Mouse (Mus musculus): Measurements from ENCODE around the gene Gm20388. TPM values are rescaled to one million over a fixed set of nuclear protein-coding genes. Genes with fewer than 3 reads are reported as not detected.

The Gm20388 gene
- polyA plus RNA-seq, 1 experiment from 2014 or later, result 1.7 TPM

DNA sequence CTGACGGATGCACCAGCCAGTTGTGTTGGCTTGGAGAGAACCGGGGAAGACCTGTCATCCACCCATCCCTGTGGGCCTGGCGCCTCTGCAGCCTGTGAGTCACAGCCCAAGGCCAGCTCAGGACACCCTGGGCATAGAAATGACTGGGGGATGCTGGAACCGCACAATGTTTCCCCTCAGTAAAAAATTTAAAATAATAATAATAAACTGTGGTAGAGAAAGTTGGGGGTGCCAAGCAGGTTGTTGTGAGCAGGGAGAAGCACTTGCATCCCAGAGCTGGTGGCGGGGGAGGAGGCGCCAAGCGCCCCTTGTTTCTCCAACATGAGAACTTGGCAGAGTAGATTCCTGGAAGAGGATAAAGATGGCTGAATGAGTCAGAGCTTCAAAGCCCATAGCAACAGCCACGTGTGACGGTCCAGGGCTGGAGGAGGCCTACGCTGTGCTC lies 1534.4 kb downstream of the Gm20388 start:
- no peak for DNase-seq (ENCODE audit: low spot score)
- H3K36me3 ChIP-seq, result no peaks in the 10 kb centered on the region
- WGBS, result 88% methylated on average over 10 of the region's 10 CpGs
- 0 out of 2 replicates have a peak overlapping the region, but pooled peaks have one; percentile 8 for H3K27ac ChIP-seq
- H3K4me3 ChIP-seq, result no peak overlapping the region
- peaks cover 19% of the 10 kb centered on the region for H3K27me3 ChIP-seq (ENCODE audit: insufficient read depth, poor library complexity, severe bottlenecking)
- peaks cover 37% of the 10 kb centered on the region for H3K4me1 ChIP-seq (replicated peaks)
- H3K9me3 ChIP-seq, result no peaks in the 10 kb centered on the region

DNA sequence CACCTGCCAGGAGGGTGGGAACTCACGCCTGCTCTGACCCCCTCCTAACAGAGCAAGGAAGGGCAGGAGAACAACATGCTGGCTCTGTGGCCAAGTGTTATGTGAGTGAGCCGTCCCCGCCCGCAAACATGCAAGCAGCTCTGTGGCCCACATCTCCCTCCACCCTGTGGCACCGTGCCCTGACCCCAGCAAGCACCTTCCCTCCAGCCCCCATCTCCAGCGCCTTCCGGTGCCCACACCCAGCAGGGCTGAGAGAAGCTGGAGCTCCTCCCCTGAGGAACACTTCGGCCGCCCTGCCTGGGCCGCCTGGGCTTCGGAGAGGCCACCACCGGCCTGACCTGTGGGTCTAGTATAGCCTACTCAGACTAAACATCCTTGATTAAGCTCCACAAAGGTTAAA lies 1535.5 kb downstream of the Gm20388 start:
- Histone ChIP-seq H3K27me3 (ENCODE audit: insufficient read depth, poor library complexity, severe bottlenecking) (peaks cover 11% of the 10 kb centered on the region), H3K27ac (peak overlapping the region; percentile 56; the same call in 1 of the 2 replicates), H3K4me3 (no peak overlapping the region), H3K4me1 (replicated peaks) (peaks cover 39% of the 10 kb centered on the region), H3K36me3 (no peaks in the 10 kb centered on the region), H3K9me3 (no peaks in the 10 kb centered on the region)
- 78% methylated on average over 12 of the region's 12 CpGs for WGBS
- DNase-seq (ENCODE audit: low spot score), result no peak

DNA sequence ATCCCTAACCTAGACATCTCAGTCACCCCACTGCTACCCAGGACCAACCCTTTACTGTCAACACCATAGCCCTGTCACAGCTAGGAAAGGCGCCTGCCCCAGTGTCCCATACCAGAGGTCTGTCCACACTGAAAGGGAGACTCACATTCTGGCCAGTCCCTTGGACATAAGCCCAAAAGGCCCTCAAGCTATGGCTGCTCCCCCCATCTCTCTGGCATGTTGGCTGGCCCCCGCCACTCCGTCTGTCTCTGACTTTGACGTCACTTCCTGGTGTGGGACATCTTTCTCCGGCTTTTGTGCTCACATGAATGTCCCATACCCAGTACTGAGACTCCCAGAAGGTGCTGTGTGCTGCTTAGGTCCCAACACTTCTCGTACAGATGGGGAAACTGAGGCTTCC lies 1536.2 kb downstream of the Gm20388 start:
- Histone ChIP-seq H3K4me3 (no peak overlapping the region), H3K27ac (no peak overlapping the region), H3K4me1 (replicated peaks) (peaks cover 37% of the 10 kb centered on the region), H3K9me3 (no peaks in the 10 kb centered on the region), H3K27me3 (ENCODE audit: insufficient read depth, poor library complexity, severe bottlenecking) (peaks cover 11% of the 10 kb centered on the region), H3K36me3 (no peaks in the 10 kb centered on the region)
- WGBS, result 80% methylated on average over 6 of the region's 6 CpGs
- DNase-seq (ENCODE audit: low spot score), result no peak

DNA sequence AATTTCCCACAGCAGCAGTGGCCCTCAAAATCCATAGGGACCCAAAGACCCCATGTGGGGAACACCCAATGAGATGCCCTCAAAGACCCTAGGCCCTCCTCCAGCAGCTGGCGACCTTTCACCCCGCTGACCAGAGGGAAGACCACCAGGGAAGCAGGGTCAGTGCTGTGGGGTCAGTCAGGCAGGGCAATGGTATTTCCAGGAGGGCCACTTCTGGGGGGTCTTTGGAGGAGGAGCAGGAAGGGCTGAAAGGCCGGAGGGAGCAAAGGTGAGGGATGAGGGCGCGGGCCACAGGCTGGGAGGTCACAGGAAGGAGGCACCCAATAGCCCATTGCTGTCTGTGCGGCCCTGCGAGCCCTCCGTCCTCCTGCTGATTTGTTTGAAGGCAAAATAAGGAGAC lies 1539.6 kb downstream of the Gm20388 start:
- 40% methylated on average over 8 of the region's 8 CpGs for WGBS
- no peaks in the 10 kb centered on the region for H3K9me3 ChIP-seq
- no peaks in the 10 kb centered on the region for H3K36me3 ChIP-seq
- H3K4me3 ChIP-seq, result no peak overlapping the region
- H3K27me3 ChIP-seq (ENCODE audit: insufficient read depth, poor library complexity, severe bottlenecking), result peaks cover 11% of the 10 kb centered on the region
- peak overlapping the region; percentile 50 for H3K27ac ChIP-seq
- peaks cover 28% of the 10 kb centered on the region for H3K4me1 ChIP-seq (replicated peaks)
- peak; percentile 51 for DNase-seq (ENCODE audit: low spot score)

DNA sequence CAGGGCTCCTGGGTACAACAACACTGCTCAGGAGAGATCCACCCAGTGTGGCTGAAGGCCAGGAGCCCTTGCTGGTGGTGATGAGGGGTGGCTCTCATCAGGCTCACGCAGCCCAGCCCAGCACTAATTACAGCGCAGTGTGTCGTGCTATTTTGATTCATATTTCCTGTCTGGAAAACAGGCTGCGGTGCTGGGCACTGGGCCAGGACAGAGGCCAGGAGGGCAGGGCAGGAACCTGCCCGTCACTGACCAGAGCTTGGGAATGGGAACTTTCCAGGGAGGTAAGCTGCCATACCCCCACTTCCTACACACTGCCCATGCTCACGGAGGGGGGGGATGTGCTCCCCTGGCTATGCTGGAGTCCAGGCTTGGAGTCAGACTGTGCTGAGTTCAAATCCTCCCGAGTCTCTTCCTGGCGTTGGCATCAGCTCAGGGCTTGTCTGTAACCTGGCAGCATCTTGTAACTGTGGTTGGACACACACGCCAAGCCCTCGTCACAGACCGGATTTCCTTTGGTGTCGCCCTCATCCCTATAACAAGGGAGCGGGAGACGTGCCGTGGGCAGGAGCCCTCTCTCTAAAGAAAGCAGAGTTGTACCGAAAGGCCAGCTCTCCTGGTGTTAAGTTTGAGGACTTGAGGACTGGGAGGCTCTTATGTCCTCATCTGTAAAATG lies 1540.9 kb downstream of the Gm20388 start:
- H3K36me3 ChIP-seq, result no peaks in the 10 kb centered on the region
- no peak overlapping the region for H3K4me3 ChIP-seq
- peaks cover under 1% of the 10 kb centered on the region for H3K27me3 ChIP-seq (ENCODE audit: insufficient read depth, poor library complexity, severe bottlenecking)
- H3K9me3 ChIP-seq, result no peaks in the 10 kb centered on the region
- peak overlapping the region; percentile 23; the same call in 1 of the 2 replicates for H3K27ac ChIP-seq
- peaks cover 21% of the 10 kb centered on the region for H3K4me1 ChIP-seq (replicated peaks)
- 86% methylated on average over 16 of the region's 16 CpGs for WGBS
- DNase-seq (ENCODE audit: low spot score), result no peak

DNA sequence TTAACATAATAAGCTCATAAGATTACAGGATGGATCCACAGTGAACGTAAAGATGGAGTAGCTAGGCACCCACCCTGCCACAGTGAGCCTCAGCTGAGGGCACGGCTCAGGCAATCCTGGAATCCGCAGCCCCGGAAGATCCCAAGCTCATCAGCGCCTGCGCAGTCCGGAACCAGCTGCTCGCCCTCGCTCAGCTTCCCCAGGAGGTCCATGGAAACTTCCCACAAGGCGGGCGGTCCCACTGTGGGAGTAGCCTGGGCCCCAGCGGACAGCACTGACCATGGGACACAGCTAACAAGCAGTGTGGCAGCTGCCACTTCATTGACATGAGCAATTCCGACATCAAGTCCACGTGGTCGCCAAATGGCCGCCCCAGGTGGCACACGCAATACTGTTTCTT lies 1544.1 kb downstream of the Gm20388 start:
- Histone ChIP-seq H3K27ac (no peak overlapping the region), H3K9me3 (no peaks in the 10 kb centered on the region), H3K4me1 (replicated peaks) (peaks cover 13% of the 10 kb centered on the region), H3K27me3 (ENCODE audit: insufficient read depth, poor library complexity, severe bottlenecking) (no peaks in the 10 kb centered on the region; the same call in 1 of the 2 replicates), H3K36me3 (no peaks in the 10 kb centered on the region), H3K4me3 (no peak overlapping the region)
- 91% methylated on average over 17 of the region's 17 CpGs for WGBS
- DNase-seq (ENCODE audit: low spot score), result no peak

DNA sequence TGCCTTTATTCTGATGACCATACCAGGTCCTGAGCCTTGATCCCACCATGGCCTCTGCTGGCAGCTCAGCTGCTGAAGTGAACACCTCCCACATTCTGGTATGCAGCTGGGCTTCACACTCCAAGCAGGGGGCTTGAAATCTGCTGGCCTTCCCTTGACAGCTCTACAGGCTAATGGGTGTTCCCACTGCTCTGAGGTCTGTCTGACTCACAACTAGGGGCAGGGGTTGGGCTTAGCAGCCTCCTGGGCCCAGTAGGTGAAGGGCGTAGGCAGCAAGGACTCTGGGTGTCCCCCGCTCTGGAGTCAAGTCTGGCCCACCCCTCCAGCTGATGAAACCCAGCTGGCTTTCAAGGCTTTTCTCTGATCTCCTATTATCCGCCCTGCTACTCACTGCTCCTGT lies 1550.6 kb downstream of the Gm20388 start:
- Histone ChIP-seq H3K27me3 (ENCODE audit: insufficient read depth, poor library complexity, severe bottlenecking) (no peaks in the 10 kb centered on the region), H3K4me1 (replicated peaks) (peaks cover 9% of the 10 kb centered on the region), H3K27ac (no peak overlapping the region), H3K4me3 (no peak overlapping the region), H3K36me3 (no peaks in the 10 kb centered on the region), H3K9me3 (no peaks in the 10 kb centered on the region)
- 66% methylated on average over 3 of the region's 3 CpGs for WGBS
- DNase-seq (ENCODE audit: low spot score), result no peak

DNA sequence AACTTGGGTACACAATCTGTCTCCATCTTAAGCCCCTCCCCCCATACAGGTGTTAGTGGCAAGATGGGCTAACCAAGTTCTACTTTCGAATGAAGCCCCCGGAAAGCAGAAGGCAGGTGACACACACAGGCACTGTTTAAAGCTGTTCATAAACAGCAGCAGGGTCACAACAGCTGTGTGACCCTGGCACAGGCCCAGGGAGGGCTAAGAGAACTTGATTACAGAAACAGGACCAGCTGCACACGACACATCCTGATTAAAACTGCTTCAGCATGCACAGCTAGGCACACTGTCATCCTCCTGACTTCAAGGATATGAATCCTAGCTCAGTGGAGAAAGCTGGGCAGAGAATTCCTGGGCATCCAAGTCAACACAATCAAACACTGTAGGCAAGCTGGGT lies 1551.5 kb downstream of the Gm20388 start:
- Histone ChIP-seq H3K4me1 (replicated peaks) (peaks cover 9% of the 10 kb centered on the region), H3K9me3 (no peaks in the 10 kb centered on the region), H3K36me3 (no peaks in the 10 kb centered on the region), H3K27me3 (ENCODE audit: insufficient read depth, poor library complexity, severe bottlenecking) (no peaks in the 10 kb centered on the region), H3K4me3 (no peak overlapping the region), H3K27ac (no peak overlapping the region)
- DNase-seq (ENCODE audit: low spot score), result no peak
- 79% methylated on average over 3 of the region's 3 CpGs for WGBS

DNA sequence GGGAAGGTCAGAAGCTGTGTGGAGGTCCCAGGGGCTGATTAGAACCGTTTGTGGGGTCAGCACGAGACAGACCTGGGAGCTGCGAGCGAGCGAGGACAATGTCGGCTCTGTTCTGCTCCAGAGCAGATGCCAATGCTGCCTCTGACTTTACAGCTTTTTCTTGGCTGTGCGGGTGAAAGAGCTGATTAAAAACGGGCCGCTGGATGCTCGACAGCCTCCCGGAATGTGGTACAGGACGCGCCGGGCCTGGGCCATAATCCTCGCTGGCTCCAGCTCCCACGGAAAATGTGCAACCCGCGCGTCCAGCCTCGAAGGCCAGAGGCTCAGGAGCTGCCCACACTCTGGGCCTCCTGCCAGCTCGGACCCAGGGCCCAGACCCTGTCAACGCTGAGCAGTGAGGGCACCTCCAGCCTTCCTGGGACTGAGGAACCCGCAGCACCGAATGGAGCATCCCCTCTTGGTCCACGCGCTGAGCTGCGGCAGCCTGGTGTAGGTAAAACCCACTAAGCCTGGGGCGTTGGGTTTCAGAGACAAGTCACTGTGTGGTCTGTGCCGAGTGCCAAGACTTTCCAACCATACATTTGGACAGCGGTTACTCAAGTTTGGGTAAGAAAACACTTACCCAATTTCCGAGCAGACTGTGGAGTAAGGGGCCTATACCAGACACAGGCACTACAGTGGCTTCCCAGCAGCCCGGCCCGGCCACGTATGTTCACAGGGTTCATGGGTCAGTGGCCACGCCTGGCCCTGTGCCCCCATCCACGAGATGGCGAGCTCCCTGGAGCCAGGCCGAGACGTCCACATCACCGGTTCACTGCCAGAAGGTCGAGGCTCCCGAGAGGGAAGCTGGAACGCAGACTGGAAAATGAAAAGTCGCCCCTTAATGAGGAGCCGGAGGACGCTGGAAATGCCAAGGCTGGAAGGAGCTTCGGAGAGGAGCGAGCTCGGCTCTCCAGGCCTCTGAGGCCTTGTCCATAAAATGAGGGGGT lies 1557.7 kb downstream of the Gm20388 start:
- H3K4me1 ChIP-seq (replicated peaks), result peaks cover 28% of the 10 kb centered on the region
- no peak overlapping the region for H3K4me3 ChIP-seq
- no peak for DNase-seq (ENCODE audit: low spot score)
- no peaks in the 10 kb centered on the region for H3K9me3 ChIP-seq
- no peaks in the 10 kb centered on the region for H3K36me3 ChIP-seq
- WGBS, result 70% methylated on average over 49 of the region's 49 CpGs
- peak overlapping the region; percentile 62 for H3K27ac ChIP-seq
- no peaks in the 10 kb centered on the region for H3K27me3 ChIP-seq (ENCODE audit: insufficient read depth, poor library complexity, severe bottlenecking)

DNA sequence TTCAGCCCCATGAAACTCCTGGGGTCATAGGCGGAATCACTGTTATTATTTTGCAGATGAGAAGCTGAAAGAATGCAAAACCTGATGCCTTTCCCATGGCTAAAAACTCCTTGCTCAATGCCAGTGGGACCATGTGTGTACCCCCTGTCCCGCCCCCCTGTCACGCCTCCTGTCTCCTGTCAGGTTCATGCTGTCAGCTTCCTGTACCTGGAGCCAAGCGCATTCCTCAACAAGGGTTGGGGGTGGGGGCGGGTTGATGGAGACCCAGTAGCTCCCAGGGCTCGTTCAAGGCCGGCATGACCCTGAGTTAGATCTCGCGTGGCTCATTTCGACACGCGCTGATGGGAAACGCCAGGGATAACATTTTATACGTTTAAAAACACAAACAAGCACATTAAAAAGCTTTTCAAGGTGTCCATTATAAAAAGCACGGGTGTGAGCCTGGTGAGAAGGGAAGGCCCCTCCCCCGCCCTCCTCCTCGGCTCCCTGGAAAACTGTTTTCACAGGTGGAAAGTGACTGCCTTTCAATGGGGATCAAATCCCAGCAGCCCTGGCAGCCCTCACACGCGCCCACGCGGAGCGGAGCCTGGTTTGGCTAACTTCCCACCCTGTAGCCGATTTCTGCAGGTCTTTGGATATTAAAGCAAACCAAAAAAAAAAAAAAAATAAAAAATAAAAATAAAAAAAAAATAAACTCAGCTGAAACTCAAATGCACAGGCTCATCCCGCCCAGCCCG lies 1563.7 kb downstream of the Gm20388 start:
- H3K27ac ChIP-seq, result no peak overlapping the region
- H3K4me3 ChIP-seq, result peak overlapping the region; percentile 36

DNA sequence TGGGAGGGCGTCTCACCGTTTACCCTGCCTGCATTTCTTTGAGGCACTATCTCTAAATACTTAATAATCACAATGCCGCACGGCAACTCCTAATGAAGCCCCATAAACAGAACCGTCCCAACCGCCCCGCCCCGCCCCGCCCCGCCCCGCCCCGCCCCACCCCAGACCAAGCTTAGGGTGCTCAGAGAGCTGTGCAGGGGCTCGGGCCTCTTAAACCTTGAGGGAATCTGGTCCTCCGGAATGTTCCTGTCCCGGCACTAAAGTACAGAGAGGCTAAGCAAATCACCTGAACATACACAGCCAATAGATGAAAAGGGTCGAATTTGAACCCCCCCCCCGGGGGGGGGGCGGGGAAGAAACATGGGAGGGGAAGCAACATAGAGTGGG lies 1564.2 kb downstream of the Gm20388 start:
- Histone ChIP-seq H3K4me1 (replicated peaks) (peaks cover 39% of the 10 kb centered on the region), H3K27me3 (ENCODE audit: insufficient read depth, poor library complexity, severe bottlenecking) (peaks cover 40% of the 10 kb centered on the region), H3K4me3 (peak overlapping the region; percentile 36), H3K36me3 (no peaks in the 10 kb centered on the region), H3K27ac (no peak overlapping the region), H3K9me3 (no peaks in the 10 kb centered on the region)
- DNase-seq (ENCODE audit: low spot score), result no peak
- WGBS, result 4% methylated on average over 18 of the region's 18 CpGs

More for the DNA sequence above, 1563.7 kb downstream of the Gm20388 start:
- Histone ChIP-seq H3K27me3 (ENCODE audit: insufficient read depth, poor library complexity, severe bottlenecking) (peaks cover 35% of the 10 kb centered on the region), H3K9me3 (no peaks in the 10 kb centered on the region), H3K36me3 (no peaks in the 10 kb centered on the region), H3K4me1 (replicated peaks) (peaks cover 33% of the 10 kb centered on the region)
- no peak for DNase-seq (ENCODE audit: low spot score)
- 14% methylated on average over 25 of the region's 25 CpGs for WGBS

DNA sequence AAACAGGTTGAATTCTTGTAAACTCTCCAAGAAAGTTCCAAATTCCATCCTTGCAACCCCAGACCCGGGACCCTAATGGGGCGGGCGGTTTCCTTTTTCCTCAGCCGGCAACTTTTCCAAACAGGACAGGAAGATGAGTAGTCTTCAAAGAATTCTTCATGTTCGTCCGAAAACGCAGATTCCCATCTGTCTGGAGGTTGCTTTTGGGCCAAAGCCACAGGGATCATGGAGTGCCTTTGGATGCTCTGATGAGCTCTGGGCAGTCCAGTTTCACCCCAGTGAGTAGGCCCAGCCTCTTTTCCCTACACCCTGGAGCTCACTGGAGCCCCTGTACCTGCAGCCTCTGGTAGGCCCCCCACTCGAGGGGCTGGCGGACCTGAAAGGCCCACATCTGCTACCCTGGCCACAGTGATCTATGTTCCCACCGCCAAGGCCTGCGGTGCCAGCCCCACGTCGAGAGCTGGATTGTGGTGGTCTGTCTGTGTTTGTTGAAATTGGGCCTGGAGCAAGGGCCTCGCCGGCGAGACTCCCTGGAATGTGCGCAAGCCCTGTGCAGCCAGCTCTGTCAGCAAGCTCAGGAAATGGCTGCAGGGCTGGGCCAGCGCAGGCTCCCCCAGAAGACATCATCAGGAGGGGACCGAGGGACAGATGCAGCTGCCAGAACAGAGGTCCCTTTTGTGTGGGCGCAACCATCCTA lies 1567.4 kb downstream of the Gm20388 start:
- peak overlapping the region; percentile 80 for H3K27ac ChIP-seq
- H3K4me1 ChIP-seq (replicated peaks), result peaks cover 58% of the 10 kb centered on the region
- 68% methylated on average over 20 of the region's 20 CpGs for WGBS
- H3K4me3 ChIP-seq, result no peak overlapping the region
- no peaks in the 10 kb centered on the region for H3K9me3 ChIP-seq
- H3K36me3 ChIP-seq, result no peaks in the 10 kb centered on the region
- H3K27me3 ChIP-seq (ENCODE audit: insufficient read depth, poor library complexity, severe bottlenecking), result peaks cover 42% of the 10 kb centered on the region
- DNase-seq (ENCODE audit: low spot score), result peak; percentile 41

All from hindbrain, embryonic 10.5 days (tissue).